Mouse (Mus musculus) duodenum, adult 2 months (tissue): Measurements from ENCODE around the gene Glp1r. TPM values are rescaled to one million over a fixed set of nuclear protein-coding genes. Genes with fewer than 3 reads are reported as not detected.

ENCODE experiments used
- polyA plus RNA-seq: library from polyadenylated mRNA; depleted of rRNA; stranded (reverse); fragments of >200 nt; gene quantifications from 2 replicates; pipeline ENCODE4 v1.2.3, GENCODE M21; 2012; ENCODE audit warnings: low replicate concordance; rRNA removed

Gene Glp1r
- 0.56 and 32.9 TPM in 2 replicates for polyA plus RNA-seq

GRCm38 (mm10) chr17:30901627-30902026 is at the start of gene Glp1r:
Gene Glp1r (plus strand): TSS chr17:30901817.

GRCm38 (mm10) chr17:30954340-30954739 is 52.7 kb downstream of the Glp1r start, which contains the start of gene Umodl1:
Gene Umodl1 (plus strand): TSS chr17:30954640.

Other genes starting within 250 kb of the Glp1r start
- gene Umodl1, start 52.8 kb downstream of the Glp1r start, polyA plus RNA-seq: not detected in 2 replicates
- gene Abcg1, start 155.9 kb downstream of the Glp1r start, polyA plus RNA-seq: 1.4 and 2.7 TPM in 2 replicates
- gene Tff3, start 227.8 kb downstream of the Glp1r start, polyA plus RNA-seq: 3,573 and 10,948 TPM in 2 replicates
- gene Tff2, start 242.5 kb downstream of the Glp1r start, polyA plus RNA-seq: 27.7 and 11,409 TPM in 2 replicates